Mouse (Mus musculus): ENCODE results near the gene Suclg2. TPM values are rescaled to one million over a fixed set of nuclear protein-coding genes. Genes with fewer than 3 reads are reported as not detected.

Suclg2 gene
- polyA plus RNA-seq, 1 experiment from 2014 or later: 42.9 TPM

GRCm38 (mm10) chr6:95492216-95492956 lies 226.2 kb downstream of the Suclg2 start:
- Histone ChIP-seq H3K4me1 (ENCODE audit: control insufficient read depth, low read depth, low read length) (no peaks in the 10 kb centered on the region), H3K9ac (ENCODE audit: low read depth, low read length) (no peak overlapping the region), H3K9me3 (replicated peaks; ENCODE audit: control insufficient read depth, low read length) (no peaks in the 10 kb centered on the region), H3K4me3 (ENCODE audit: low read depth, low read length) (no peak overlapping the region), H3K27me3 (ENCODE audit: control insufficient read depth, insufficient read depth, low read depth, low read length) (no peaks in the 10 kb centered on the region), H3K27ac (ENCODE audit: low read length) (no peak overlapping the region), H3K4me2 (ENCODE audit: low read depth, low read length) (no peak overlapping the region), H3K36me3 (ENCODE audit: control insufficient read depth, insufficient read depth) (no peaks in the 10 kb centered on the region)
- no peak for ATAC-seq (ENCODE audit: low read depth)
- 47% methylated on average over 8 of the region's 8 CpGs for WGBS (ENCODE audit: insufficient replicate concordance)

DNA sequence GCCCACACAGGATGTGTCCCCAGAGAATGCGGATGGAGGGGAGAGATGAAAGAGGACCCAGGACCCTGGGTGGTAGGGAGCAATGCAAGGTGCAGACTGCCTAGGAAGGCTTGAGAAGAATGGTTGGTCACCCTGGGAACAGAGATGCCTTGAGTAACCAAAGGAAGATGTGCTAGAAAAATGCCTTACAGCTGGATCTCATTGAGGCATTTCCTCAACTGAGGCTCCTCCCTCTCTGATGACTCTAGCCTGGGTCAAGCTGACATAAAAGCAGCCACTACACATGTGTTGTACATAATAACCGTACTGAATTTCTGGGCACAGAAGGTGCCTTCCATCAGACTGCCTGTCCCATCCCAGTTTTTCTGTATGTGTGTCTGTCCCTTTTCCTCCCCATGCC lies 227.6 kb downstream of the Suclg2 start:
- no peak for ATAC-seq (ENCODE audit: low read depth)
- Histone ChIP-seq H3K27me3 (ENCODE audit: control insufficient read depth, insufficient read depth, low read depth, low read length) (no peaks in the 10 kb centered on the region), H3K27ac (ENCODE audit: low read length) (no peak overlapping the region), H3K4me3 (ENCODE audit: low read depth, low read length) (no peak overlapping the region), H3K36me3 (ENCODE audit: control insufficient read depth, insufficient read depth) (no peaks in the 10 kb centered on the region), H3K9me3 (replicated peaks; ENCODE audit: control insufficient read depth, low read length) (no peaks in the 10 kb centered on the region), H3K4me1 (ENCODE audit: control insufficient read depth, low read depth, low read length) (no peaks in the 10 kb centered on the region), H3K4me2 (ENCODE audit: low read depth, low read length) (no peak overlapping the region), H3K9ac (ENCODE audit: low read depth, low read length) (no peak overlapping the region)
- 75% methylated on average over 2 of the region's 2 CpGs for WGBS (ENCODE audit: insufficient replicate concordance)

GRCm38 (mm10) chr6:95485791-95486190 lies 232.8 kb downstream of the Suclg2 start:
- H3K9me3 ChIP-seq (replicated peaks; ENCODE audit: control insufficient read depth, low read length): no peaks in the 10 kb centered on the region

DNA sequence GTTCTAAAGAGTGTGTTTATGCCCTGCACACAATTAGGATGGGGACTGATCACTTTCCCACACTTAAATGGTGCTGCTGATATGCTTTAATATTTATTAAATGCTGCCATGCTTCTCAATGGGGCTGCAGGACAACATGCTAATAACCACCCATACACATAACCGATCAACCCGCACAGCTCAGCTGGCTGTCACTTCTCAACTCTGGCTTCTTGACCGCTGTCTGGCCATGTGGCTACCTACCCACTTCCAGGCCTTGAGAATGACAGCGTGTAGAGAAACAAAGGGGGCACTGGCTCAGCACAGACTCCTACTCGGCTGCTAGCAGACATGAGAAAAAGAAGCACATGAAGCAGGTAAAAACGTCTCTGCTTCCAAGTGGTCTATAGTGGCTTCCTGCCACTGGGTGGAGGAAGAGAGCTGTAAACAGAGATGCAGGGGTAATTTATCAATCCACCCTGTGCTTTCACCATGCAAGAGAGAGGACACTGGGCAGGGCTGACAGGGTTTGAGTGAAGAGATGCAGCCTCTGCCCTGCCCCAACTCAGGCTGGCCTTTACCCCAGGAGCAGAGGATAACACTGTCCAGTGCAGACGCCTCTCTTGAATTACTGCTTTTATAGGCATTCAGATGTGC lies 234.3 kb downstream of the Suclg2 start:
- 66% methylated on average over 7 of the region's 7 CpGs for WGBS (ENCODE audit: insufficient replicate concordance)
- Histone ChIP-seq H3K9ac (ENCODE audit: low read depth, low read length) (no peak overlapping the region), H3K36me3 (ENCODE audit: control insufficient read depth, insufficient read depth) (no peaks in the 10 kb centered on the region), H3K4me3 (ENCODE audit: low read depth, low read length) (no peak overlapping the region), H3K4me1 (ENCODE audit: control insufficient read depth, low read depth, low read length) (no peaks in the 10 kb centered on the region), H3K9me3 (replicated peaks; ENCODE audit: control insufficient read depth, low read length) (no peaks in the 10 kb centered on the region), H3K4me2 (ENCODE audit: low read depth, low read length) (no peak overlapping the region), H3K27ac (ENCODE audit: low read length) (no peak overlapping the region), H3K27me3 (ENCODE audit: control insufficient read depth, insufficient read depth, low read depth, low read length) (no peaks in the 10 kb centered on the region)
- no peak for ATAC-seq (ENCODE audit: low read depth)

More at GRCm38 (mm10) chr6:95485791-95486190, 232.8 kb downstream of the Suclg2 start:
- Histone ChIP-seq H3K27ac (ENCODE audit: low read length) (no peak overlapping the region), H3K9ac (ENCODE audit: low read depth, low read length) (no peak overlapping the region), H3K4me2 (ENCODE audit: low read depth, low read length) (no peak overlapping the region), H3K4me1 (ENCODE audit: control insufficient read depth, low read depth, low read length) (no peaks in the 10 kb centered on the region), H3K4me3 (ENCODE audit: low read depth, low read length) (no peak overlapping the region), H3K36me3 (ENCODE audit: control insufficient read depth, insufficient read depth) (no peaks in the 10 kb centered on the region), H3K27me3 (ENCODE audit: control insufficient read depth, insufficient read depth, low read depth, low read length) (no peaks in the 10 kb centered on the region)
- 71% methylated on average over 6 of the region's 6 CpGs for WGBS (ENCODE audit: insufficient replicate concordance)
- ATAC-seq (ENCODE audit: low read depth): no peak

DNA sequence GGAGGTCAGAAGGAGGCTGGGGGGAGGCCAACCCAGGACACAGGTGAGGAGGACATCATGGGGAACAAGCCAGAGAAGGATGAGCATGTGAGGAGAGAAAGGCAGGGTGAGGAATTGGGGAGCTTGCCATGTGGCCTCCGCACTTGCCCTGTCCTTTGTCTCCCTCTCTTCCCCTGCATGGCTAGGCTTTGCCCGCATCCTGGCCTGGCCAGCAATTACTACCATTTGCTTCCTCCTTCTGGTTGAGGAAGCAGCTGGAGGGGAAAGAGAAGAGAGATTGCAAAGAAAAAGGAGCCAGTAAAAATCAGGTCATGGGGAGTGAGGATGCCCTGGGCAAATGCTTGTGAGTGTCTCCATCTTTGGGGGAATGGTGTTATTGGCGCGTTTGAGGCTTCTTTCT lies 234.9 kb downstream of the Suclg2 start:
- H3K4me1 ChIP-seq (ENCODE audit: control insufficient read depth, low read depth, low read length): no peaks in the 10 kb centered on the region
- H3K9ac ChIP-seq (ENCODE audit: low read depth, low read length): no peak overlapping the region
- no peak for ATAC-seq (ENCODE audit: low read depth)
- H3K4me2 ChIP-seq (ENCODE audit: low read depth, low read length): no peak overlapping the region
- H3K36me3 ChIP-seq (ENCODE audit: control insufficient read depth, insufficient read depth): no peaks in the 10 kb centered on the region
- no peak overlapping the region for H3K27ac ChIP-seq (ENCODE audit: low read length)
- H3K4me3 ChIP-seq (ENCODE audit: low read depth, low read length): no peak overlapping the region
- 73% methylated on average over 3 of the region's 4 CpGs for WGBS (ENCODE audit: insufficient replicate concordance)
- H3K9me3 ChIP-seq (replicated peaks; ENCODE audit: control insufficient read depth, low read length): no peaks in the 10 kb centered on the region
- no peaks in the 10 kb centered on the region for H3K27me3 ChIP-seq (ENCODE audit: control insufficient read depth, insufficient read depth, low read depth, low read length)

- H3K27ac ChIP-seq (ENCODE audit: low read length): no peak overlapping the region
- H3K4me2 ChIP-seq (ENCODE audit: low read depth, low read length): no peak overlapping the region
- H3K4me3 ChIP-seq (ENCODE audit: low read depth, low read length): no peak overlapping the region
- H3K36me3 ChIP-seq (ENCODE audit: control insufficient read depth, insufficient read depth): no peaks in the 10 kb centered on the region
- no peaks in the 10 kb centered on the region for H3K9me3 ChIP-seq (replicated peaks; ENCODE audit: control insufficient read depth, low read length)
- H3K4me1 ChIP-seq (ENCODE audit: control insufficient read depth, low read depth, low read length): no peaks in the 10 kb centered on the region
- H3K9ac ChIP-seq (ENCODE audit: low read depth, low read length): no peak overlapping the region
- no peak for ATAC-seq (ENCODE audit: low read depth)
- WGBS (ENCODE audit: insufficient replicate concordance): 74% methylated on average over 6 of the region's 6 CpGs
- no peaks in the 10 kb centered on the region for H3K27me3 ChIP-seq (ENCODE audit: control insufficient read depth, insufficient read depth, low read depth, low read length)
Measured at GRCm38 (mm10) chr6:95483127-95483526, 235.5 kb downstream of the Suclg2 start.

DNA sequence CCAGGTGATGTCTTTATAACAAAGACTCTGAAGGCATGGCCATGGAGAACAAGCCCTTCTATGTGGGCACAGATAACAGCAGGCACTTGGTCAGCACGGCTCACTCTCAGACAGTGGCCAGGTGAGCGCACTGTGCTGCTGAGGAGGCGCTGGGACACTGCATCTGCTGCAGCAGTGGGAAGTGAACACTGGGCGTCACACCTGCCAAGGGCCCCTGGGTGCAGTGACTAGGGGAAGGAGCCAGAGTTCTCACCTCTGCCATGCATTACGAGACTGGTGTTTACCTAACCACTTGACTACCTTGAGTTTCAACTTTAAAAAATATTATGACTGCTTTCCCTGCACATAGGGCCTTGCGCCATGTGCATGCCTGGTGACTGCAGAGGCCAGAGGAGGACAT lies 238.8 kb downstream of the Suclg2 start:
- no peaks in the 10 kb centered on the region for H3K9me3 ChIP-seq (replicated peaks; ENCODE audit: control insufficient read depth, low read length)
- 77% methylated on average over 6 of the region's 6 CpGs for WGBS (ENCODE audit: insufficient replicate concordance)
- no peak for ATAC-seq (ENCODE audit: low read depth)

DNA sequence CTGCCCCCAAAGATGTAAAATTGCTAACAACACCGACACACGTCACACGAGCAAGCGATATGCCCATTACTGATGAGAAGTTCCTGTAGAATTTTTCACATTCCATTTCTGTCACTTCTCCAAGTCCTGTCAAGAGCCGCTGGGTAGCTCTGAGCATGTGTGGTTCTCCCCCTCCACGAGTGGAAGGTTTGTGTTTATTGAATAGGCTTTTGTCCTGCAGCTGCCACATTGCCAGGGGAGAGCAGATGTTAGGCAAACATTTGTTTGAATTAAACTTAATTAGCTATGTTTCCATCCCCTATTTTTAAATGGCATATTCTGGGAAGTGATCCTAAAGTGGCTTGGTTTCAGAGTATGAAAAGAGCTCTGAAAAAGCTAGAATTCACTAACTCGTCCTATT lies 249.1 kb downstream of the Suclg2 start:
- no peak overlapping the region for H3K27ac ChIP-seq (ENCODE audit: low read length)
- H3K9me3 ChIP-seq (replicated peaks; ENCODE audit: control insufficient read depth, low read length): no peaks in the 10 kb centered on the region
- no peaks in the 10 kb centered on the region for H3K4me1 ChIP-seq (ENCODE audit: control insufficient read depth, low read depth, low read length)
- no peak overlapping the region for H3K4me2 ChIP-seq (ENCODE audit: low read depth, low read length)
- no peak overlapping the region for H3K9ac ChIP-seq (ENCODE audit: low read depth, low read length)
- no peak for ATAC-seq (ENCODE audit: low read depth)
- no peaks in the 10 kb centered on the region for H3K36me3 ChIP-seq (ENCODE audit: control insufficient read depth, insufficient read depth)
- no peaks in the 10 kb centered on the region for H3K27me3 ChIP-seq (ENCODE audit: control insufficient read depth, insufficient read depth, low read depth, low read length)
- WGBS (ENCODE audit: insufficient replicate concordance): 70% methylated on average over 7 of the region's 7 CpGs
- H3K4me3 ChIP-seq (ENCODE audit: low read depth, low read length): no peak overlapping the region

More for the DNA sequence above, 238.8 kb downstream of the Suclg2 start:
- no peak overlapping the region for H3K27ac ChIP-seq (ENCODE audit: low read length)
- no peak overlapping the region for H3K4me3 ChIP-seq (ENCODE audit: low read depth, low read length)
- H3K9ac ChIP-seq (ENCODE audit: low read depth, low read length): no peak overlapping the region
- H3K27me3 ChIP-seq (ENCODE audit: control insufficient read depth, insufficient read depth, low read depth, low read length): no peaks in the 10 kb centered on the region
- H3K4me2 ChIP-seq (ENCODE audit: low read depth, low read length): no peak overlapping the region
- H3K4me1 ChIP-seq (ENCODE audit: control insufficient read depth, low read depth, low read length): no peaks in the 10 kb centered on the region
- no peaks in the 10 kb centered on the region for H3K36me3 ChIP-seq (ENCODE audit: control insufficient read depth, insufficient read depth)

GRCm38 (mm10) chr6:95465322-95465721 lies 253.3 kb downstream of the Suclg2 start:
- ATAC-seq (ENCODE audit: low read depth): no peak
- Histone ChIP-seq H3K9ac (ENCODE audit: low read depth, low read length) (no peak overlapping the region), H3K36me3 (ENCODE audit: control insufficient read depth, insufficient read depth) (no peaks in the 10 kb centered on the region), H3K4me1 (ENCODE audit: control insufficient read depth, low read depth, low read length) (no peaks in the 10 kb centered on the region), H3K27ac (ENCODE audit: low read length) (no peak overlapping the region), H3K4me2 (ENCODE audit: low read depth, low read length) (no peak overlapping the region), H3K27me3 (ENCODE audit: control insufficient read depth, insufficient read depth, low read depth, low read length) (no peaks in the 10 kb centered on the region), H3K4me3 (ENCODE audit: low read depth, low read length) (no peak overlapping the region), H3K9me3 (replicated peaks; ENCODE audit: control insufficient read depth, low read length) (no peaks in the 10 kb centered on the region)
- WGBS (ENCODE audit: insufficient replicate concordance): 61% methylated on average over 4 of the region's 4 CpGs

Data from liver, embryonic 16.5 days (tissue).